Mouse (Mus musculus): ENCODE results near the gene Vill.

DNA sequence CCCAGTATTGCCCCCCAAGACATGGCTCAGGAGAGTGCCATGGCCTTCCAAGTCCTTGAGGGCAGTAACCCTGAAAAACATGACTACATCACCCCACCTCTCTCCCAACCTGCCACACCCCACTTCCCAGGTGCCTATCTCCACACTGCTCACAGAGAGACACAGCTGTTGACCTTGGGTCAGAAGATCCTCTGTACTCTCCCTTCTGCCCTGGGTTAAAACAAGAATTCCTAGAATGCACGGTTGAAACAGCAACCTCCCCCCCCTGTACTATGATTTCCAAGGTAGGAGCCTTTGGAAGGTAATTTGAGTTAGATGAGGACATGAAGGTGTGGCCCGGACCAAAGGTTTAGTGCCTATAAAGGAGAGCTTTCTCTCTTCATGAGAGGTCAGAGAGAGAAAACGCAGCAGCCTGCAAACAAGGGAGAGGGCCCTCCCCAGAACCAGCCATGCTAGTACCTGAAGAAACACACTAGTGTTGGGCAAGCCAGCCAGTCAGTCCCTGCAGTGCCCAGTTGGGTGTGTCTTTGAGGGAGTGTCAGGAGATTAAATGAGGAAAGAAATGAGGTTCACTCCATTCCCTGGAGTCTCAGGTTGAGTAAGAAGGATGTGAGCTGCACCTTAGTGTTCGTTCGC lies 27.6 kb downstream of the Vill start:
- no peak for TF ChIP-seq CTCF (IDR thresholded peaks at IDR 0.05; ENCODE audit: extremely low read depth, insufficient read length, insufficient replicate concordance, low read depth, low read length)
- no peak for TF ChIP-seq POLR2A (IDR thresholded peaks at IDR 0.05; ENCODE audit: low read depth, low read length)

All from small intestine, adult 2 months (tissue).